Mouse (Mus musculus): ENCODE data around the gene Zfp385c. TPM values are rescaled to one million over a fixed set of nuclear protein-coding genes. Genes with fewer than 3 reads are reported as not detected.

Gene Zfp385c
- polyA plus RNA-seq, 1 experiment, result 0.54 TPM

- no peak for DNase-seq (ENCODE audit: low spot score)
Observed at GRCm38 (mm10) chr11:100718462-100718861, 26.2 kb upstream of the Zfp385c start.

DNA sequence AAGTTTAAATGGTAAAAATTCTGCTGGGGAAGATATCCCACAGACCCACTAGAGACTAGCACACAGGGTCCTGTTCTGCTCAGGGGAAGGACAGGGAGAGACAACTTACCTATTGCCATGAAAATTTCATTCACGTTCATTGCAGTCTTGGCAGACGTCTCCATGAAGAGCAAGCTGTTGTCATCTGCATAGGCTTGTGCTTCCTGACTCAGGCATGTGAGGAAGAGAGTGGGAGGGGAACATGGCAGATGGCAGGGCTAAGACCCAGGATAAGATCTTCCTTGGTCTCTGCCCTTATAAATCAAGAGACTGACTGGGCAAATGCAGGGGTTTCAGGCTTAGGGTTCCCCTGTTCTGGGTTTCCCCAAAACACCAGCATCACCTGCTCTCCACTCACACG lies 24.4 kb upstream of the Zfp385c start:
- no peak for DNase-seq (ENCODE audit: low spot score)

DNA sequence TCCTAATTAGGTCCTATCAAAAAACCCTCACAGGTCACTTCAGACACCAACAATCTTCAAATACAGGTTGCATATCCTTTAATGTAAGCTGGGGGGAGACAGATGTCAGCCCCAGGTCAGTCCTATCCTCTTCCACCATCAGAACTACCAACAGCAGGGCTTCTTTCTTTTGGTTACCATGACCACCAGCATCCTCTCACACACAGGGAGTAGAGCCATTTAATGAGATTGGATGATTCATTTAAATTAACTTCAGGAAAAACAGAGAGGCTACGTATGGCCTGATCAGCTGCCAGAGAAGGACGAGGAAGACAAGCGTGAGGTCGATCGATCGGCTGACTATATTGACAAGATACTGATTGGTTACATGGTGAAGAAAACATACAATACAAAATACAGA lies 22.7 kb upstream of the Zfp385c start:
- no peak for DNase-seq (ENCODE audit: low spot score)

DNA sequence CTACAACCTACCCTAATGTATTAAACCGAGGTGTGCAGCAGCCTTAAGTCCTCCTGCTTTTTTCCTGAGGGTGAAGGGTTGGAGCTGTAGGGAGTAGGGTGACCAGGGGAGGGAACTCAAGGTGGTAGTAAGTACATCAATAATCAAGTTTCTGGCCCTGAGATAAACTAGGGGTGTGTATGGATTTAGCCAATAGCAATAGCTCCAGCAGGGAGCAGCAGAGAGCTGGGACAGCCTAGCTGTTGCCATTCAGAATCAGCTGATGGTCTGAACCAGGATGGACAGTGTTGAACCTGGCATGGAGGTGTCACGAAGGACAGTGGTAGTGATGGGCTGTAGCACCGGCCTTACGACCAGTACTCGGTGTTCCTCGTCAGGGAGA lies 22.3 kb upstream of the Zfp385c start:
- no peak for DNase-seq (ENCODE audit: low spot score)

- DNase-seq (ENCODE audit: low spot score), result no peak
Observed at GRCm38 (mm10) chr11:100713735-100714533, 21.7 kb upstream of the Zfp385c start, which contains the start of gene Hspb9. TSS of gene Hspb9 (plus strand) at chr11:100713850.

GRCm38 (mm10) chr11:100713174-100713573 lies 20.9 kb upstream of the Zfp385c start:
- DNase-seq (ENCODE audit: low spot score), result no peak

GRCm38 (mm10) chr11:100711783-100712615 lies 19.7 kb upstream of the Zfp385c start, which contains the start of gene Kat2a:
TSS of gene Kat2a (minus strand) at chr11:100712465.
- peak; percentile 65 for DNase-seq (ENCODE audit: low spot score)

DNA sequence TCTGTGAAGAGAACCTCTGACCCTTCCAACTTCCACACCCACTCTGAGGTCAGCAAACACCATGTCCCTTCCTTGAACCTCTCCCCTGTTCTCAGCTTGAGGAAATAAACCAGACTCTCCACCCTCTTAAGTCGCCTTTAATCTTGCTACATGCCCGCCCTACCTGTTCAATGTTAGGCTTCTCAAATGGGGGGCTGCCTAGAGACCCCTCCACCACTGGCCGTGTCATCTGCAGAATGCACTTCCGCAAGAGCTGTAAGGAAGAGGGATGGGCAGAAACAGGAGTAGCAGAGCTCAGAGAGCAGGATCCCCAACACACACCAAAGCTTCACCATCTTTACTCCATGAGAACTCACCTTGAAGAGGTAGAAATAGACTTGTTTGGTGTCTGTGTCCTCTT lies 18.7 kb upstream of the Zfp385c start:
- DNase-seq (ENCODE audit: low spot score), result no peak

DNA sequence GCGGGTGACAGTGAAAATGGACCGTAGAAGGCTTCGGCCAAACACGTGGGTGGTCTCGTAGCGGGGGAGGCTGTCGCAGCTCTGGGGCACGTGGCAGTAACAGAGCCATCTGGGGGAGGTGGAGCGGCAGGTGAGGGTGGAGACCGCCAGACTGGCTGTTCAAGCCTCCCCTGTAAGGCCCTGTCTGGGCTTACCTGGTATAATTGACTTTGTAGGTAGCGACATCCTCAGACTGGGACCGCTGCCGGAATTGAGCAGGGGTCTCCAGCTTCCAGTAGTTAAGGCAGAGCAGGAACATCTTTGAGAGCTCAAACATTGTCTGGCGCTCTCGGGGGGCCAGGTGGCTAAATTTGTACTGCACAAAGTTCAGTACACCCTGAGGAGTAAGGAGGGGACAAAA lies 18.3 kb upstream of the Zfp385c start:
- no peak for DNase-seq (ENCODE audit: low spot score)

GRCm38 (mm10) chr11:100709201-100709810 lies 17.1 kb upstream of the Zfp385c start:
- no peak for DNase-seq (ENCODE audit: low spot score)

- no peak for DNase-seq (ENCODE audit: low spot score)
Observed at GRCm38 (mm10) chr11:100705095-100705747, 13.0 kb upstream of the Zfp385c start.

DNA sequence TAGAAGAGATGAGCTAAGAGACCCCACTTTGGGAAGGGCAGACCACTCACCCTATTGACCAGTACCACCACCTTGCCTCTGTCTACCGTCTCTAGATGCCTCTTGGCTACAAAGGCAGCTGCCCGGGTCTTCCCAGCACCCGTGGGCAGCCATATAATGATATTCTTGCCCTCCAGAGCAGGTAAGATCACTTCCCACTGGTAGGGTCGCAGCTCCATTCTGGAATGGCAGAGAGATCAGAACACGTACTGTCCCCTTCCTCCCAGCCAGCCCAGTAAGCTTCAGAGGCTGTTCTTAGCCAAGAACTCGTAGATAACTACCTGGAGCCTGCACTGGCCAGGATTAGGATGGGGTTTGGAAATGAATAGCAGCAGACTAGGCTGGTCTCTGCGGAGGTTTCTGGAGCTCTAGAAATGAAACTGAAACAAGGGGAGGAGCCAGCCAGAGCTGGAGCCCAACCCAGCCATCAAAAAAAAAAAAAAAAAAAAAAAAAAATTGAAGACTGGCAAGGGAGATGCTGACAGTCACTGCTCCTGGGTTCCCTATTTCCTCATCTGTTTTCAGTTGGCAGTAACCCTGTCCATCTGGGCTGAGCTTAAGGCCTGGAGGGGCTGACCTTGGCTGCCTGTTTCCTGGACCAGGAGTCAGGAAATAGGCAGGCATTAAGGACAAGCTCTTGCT lies 11.7 kb upstream of the Zfp385c start, which contains the start of gene Dhx58:
TSS of gene Dhx58 (minus strand) at position 421 of the 681 bp plus-strand sequence.
- DNase-seq (ENCODE audit: low spot score), result no peak

GRCm38 (mm10) chr11:100703366-100703765 lies 11.1 kb upstream of the Zfp385c start:
- no peak for DNase-seq (ENCODE audit: low spot score)

DNA sequence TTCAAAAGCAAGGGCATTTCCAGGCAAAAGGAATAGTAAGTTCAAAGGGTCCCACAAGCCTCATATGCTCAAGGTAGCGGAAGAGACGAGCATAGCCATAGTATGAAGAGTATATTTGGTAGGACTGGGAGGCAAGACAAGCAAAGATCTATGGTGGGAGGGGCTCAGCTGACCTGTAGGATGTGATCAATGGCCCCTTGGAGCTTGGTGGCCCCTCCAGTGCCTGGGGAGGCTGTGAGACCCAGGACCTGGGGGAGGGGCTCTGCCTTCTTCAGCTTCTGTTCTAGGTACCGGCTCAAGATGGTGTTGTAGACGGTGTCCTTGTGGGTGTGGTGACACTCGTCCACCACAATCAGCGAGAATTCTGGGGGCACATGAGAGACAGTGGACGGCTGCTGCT lies 10.7 kb upstream of the Zfp385c start:
- DNase-seq (ENCODE audit: low spot score), result no peak

DNA sequence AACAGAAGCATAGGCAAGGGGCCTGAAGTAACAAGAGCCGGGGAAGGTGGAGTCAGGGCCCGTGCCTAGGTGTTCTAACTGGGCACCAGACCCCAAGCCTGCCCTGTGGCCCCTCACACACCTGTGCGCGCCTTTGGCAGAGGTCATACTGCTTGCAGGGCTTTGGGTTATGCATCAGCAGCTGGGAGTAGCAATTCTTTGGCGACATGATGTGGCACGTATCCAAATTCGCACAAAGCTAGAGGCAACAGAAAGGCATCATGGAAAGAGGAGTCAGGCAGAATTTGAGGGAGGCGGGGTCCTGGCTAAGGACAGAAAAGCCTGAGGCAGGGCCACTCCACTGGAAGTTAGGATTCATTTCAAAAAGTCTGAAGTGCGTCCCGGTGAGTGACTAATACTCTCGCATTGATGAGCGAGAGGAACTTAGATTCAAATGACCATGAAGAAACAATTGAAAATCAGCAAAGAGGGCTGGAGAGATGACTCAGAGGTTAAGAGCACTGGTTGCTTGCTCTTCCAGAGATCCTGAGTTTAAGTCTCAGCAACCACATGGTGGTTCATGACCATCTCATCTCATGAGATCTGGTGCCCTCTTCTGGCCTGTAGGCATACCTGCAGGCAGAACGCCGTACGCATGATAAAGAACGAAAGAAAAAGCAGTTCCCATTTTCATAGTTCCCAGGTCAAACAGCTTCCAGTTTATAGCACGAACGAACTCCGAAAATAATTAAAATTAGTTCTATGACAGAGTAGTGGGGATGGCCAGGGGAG lies 10.0 kb upstream of the Zfp385c start:
- no peak for DNase-seq (ENCODE audit: low spot score)

DNA sequence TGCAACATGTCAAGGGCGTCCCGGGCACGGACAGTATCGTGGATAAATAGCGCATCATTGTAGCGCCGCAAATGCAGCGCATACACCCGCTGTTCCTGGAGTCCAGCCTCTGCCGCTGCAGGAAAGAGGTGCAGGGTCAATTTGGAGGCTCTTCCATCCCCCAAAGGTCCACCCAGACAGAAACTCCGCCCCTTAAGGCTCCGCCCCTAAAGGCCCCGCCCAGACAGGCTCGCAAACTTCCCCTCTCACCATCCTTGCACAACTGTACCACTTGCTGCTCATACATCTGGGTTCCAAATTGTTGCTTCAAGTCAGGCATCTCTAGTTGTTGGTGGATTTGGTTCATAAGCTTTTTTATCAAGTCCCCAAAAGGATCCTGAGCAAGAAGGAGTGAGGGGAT lies 9.0 kb upstream of the Zfp385c start:
- no peak for DNase-seq (ENCODE audit: low spot score)

DNA sequence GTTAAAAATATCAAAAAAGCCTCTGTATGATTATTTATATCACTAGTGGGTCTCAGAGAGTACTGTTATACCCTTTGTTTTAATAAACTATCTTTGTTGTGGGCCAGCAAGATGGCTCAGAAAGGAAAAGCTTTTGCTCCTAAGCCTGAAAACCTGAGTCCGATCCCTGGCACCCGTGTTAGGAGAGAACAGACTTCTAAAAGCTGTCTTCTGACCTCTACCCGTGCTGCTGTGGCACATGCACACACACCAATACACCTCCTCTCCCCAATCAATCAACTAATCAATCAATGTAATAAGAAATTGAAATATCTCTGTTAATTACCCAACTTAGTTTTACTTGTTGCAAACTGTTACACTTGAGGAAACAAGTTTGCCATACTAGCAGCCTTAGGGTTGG lies 8.5 kb upstream of the Zfp385c start:
- no peak for DNase-seq (ENCODE audit: low spot score)

DNA sequence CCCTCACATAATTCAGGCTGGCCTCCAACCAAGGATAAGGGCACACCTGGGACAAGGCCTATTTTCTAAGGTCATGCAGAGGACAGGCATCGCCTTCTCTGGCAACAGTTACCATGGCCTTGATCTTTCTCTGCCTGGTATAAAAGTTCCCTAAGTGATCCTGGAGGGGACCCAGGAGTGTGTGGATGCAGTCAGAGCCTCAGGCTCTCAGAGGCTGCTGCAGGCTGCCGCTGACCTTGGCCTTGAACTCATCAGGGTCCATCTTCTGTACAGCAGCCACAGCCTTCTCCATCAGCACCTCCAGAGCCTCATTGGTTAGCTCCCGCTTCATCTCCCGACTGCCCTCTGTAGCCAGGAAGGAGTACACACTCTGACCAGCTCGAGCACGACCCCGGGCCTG lies 5.7 kb upstream of the Zfp385c start:
- no peak for DNase-seq (ENCODE audit: low spot score)

DNA sequence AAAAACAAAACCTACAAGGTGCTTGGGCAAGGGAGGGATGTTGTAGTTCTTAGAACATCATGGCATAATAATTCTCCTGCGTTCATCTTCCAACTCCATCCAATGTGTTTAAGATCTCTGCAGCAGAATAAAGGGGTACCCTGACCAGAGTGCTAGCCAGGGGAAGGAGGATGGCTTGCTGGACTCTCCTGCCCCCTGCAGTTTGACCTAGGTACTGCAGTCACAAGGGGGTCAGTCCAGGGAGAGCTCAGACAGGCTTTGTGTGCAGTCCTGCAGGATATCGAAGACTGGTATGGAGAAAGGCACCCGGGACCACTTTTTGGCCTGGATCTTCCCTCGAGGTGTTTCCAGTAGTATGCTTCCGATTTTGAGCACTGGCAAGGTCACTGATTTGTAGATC lies 2.7 kb upstream of the Zfp385c start:
- peak; percentile 56 for DNase-seq (ENCODE audit: low spot score)

GRCm38 (mm10) chr11:100693154-100693553 lies 899 bp upstream of the Zfp385c start:
- no peak for DNase-seq (ENCODE audit: low spot score)

DNA sequence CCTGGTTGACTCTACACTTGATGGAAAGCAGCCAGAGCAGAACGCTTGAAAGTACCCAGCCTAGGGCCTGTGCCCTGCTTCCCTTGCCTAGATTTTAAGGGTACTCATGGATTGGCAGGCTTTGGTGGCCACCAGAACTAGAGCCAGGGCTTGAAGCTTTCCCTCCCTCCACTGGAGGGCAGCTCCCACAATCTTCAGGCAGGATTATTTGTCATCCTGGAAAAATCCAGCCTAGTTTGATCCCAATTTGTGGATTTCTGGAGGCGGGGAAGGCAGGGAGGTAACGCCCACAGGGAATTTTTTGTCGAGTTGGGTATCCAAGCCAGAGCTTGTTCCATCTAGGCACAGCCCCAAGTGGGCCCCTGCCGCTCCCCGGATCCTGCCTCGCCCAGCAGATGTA lies 1.9 kb downstream of the Zfp385c start:
- DNase-seq (ENCODE audit: low spot score), result no peak

Data from urinary bladder, adult 2 months (tissue).